Mouse (Mus musculus): Measurements from ENCODE around the gene Ubxn10. TPM values are rescaled to one million over a fixed set of nuclear protein-coding genes. Genes with fewer than 3 reads are reported as not detected.
A peak's percentile ranks its signal among the peaks of the same experiment; 100 is the strongest.

Ubxn10 gene
- polyA plus RNA-seq, 1 experiment from 2014 or later, result 4.3 TPM

- 35% methylated on average over 9 of the region's 10 CpGs for WGBS
- Histone ChIP-seq H3K9ac (no peak overlapping the region), H3K27ac (replicated peaks) (no peak overlapping the region), H3K9me3 (no peaks in the 10 kb centered on the region), H3K27me3 (0 out of 2 replicates have a peak, but pooled peaks cover 2% of the 10 kb centered on the region), H3K36me3 (no peaks in the 10 kb centered on the region), H3K4me2 (no peak overlapping the region), H3K4me3 (no peak overlapping the region), H3K4me1 (replicated peaks) (peaks cover 19% of the 10 kb centered on the region)
- no peak for ATAC-seq (ENCODE audit: low FRiP score, low read depth)
Observed at GRCm38 (mm10) chr4:138697166-138697860, 39.7 kb downstream of the Ubxn10 start.

- Histone ChIP-seq H3K9me3 (no peaks in the 10 kb centered on the region), H3K27me3 (0 out of 2 replicates have a peak, but pooled peaks cover 2% of the 10 kb centered on the region), H3K9ac (no peak overlapping the region), H3K36me3 (no peaks in the 10 kb centered on the region), H3K4me2 (no peak overlapping the region), H3K4me1 (replicated peaks) (peaks cover 25% of the 10 kb centered on the region), H3K27ac (replicated peaks) (no peak overlapping the region), H3K4me3 (no peak overlapping the region)
- WGBS, result 11% methylated on average over 7 of the region's 7 CpGs
- no peak for ATAC-seq (ENCODE audit: low FRiP score, low read depth)
Observed at GRCm38 (mm10) chr4:138696720-138697119, 40.2 kb downstream of the Ubxn10 start.

GRCm38 (mm10) chr4:138693043-138693692 is 43.8 kb downstream of the Ubxn10 start:
- H3K9ac ChIP-seq, result no peak overlapping the region
- H3K4me3 ChIP-seq, result no peak overlapping the region
- no peak overlapping the region for H3K4me2 ChIP-seq
- H3K27ac ChIP-seq (replicated peaks), result peak overlapping the region; percentile 37
- WGBS, result 12% methylated on average over 12 of the region's 12 CpGs
- no peak for ATAC-seq (ENCODE audit: low FRiP score, low read depth)
- peaks cover 59% of the 10 kb centered on the region for H3K4me1 ChIP-seq (replicated peaks)
- H3K36me3 ChIP-seq, result no peaks in the 10 kb centered on the region
- H3K27me3 ChIP-seq, result no peaks in the 10 kb centered on the region
- no peaks in the 10 kb centered on the region for H3K9me3 ChIP-seq

- ATAC-seq (ENCODE audit: low FRiP score, low read depth), result no peak
- Histone ChIP-seq H3K4me2 (no peak overlapping the region), H3K27ac (replicated peaks) (no peak overlapping the region), H3K4me3 (no peak overlapping the region), H3K9ac (no peak overlapping the region), H3K36me3 (no peaks in the 10 kb centered on the region), H3K9me3 (no peaks in the 10 kb centered on the region), H3K4me1 (replicated peaks) (peaks cover 59% of the 10 kb centered on the region), H3K27me3 (no peaks in the 10 kb centered on the region)
- 11% methylated on average over 19 of the region's 19 CpGs for WGBS
Observed at GRCm38 (mm10) chr4:138691443-138692181, 45.4 kb downstream of the Ubxn10 start.

GRCm38 (mm10) chr4:138690561-138690960 is 46.4 kb downstream of the Ubxn10 start:
- Histone ChIP-seq H3K4me1 (replicated peaks) (peaks cover 59% of the 10 kb centered on the region), H3K36me3 (no peaks in the 10 kb centered on the region), H3K27me3 (no peaks in the 10 kb centered on the region), H3K9ac (no peak overlapping the region), H3K27ac (replicated peaks) (peak overlapping the region; percentile 69; the same call in 1 of the 2 replicates), H3K4me2 (no peak overlapping the region), H3K4me3 (no peak overlapping the region), H3K9me3 (no peaks in the 10 kb centered on the region)
- 6% methylated on average over 4 of the region's 4 CpGs for WGBS
- no peak for ATAC-seq (ENCODE audit: low FRiP score, low read depth)

- no peak for ATAC-seq (ENCODE audit: low FRiP score, low read depth)
- Histone ChIP-seq H3K36me3 (no peaks in the 10 kb centered on the region), H3K4me1 (replicated peaks) (peaks cover 58% of the 10 kb centered on the region), H3K27me3 (no peaks in the 10 kb centered on the region), H3K9ac (no peak overlapping the region; the same call in 1 of the 2 replicates), H3K4me2 (no peak overlapping the region), H3K27ac (replicated peaks) (peak overlapping the region; percentile 69), H3K9me3 (no peaks in the 10 kb centered on the region), H3K4me3 (no peak overlapping the region)
- 9% methylated on average over 3 of the region's 3 CpGs for WGBS
Observed at GRCm38 (mm10) chr4:138689094-138689512, 47.9 kb downstream of the Ubxn10 start.

GRCm38 (mm10) chr4:138685813-138686212 is 51.2 kb downstream of the Ubxn10 start:
- Histone ChIP-seq H3K36me3 (no peaks in the 10 kb centered on the region), H3K9ac (no peak overlapping the region), H3K9me3 (no peaks in the 10 kb centered on the region), H3K4me3 (no peak overlapping the region), H3K4me2 (no peak overlapping the region), H3K4me1 (replicated peaks) (peaks cover 32% of the 10 kb centered on the region), H3K27ac (replicated peaks) (no peak overlapping the region), H3K27me3 (no peaks in the 10 kb centered on the region)
- ATAC-seq (ENCODE audit: low FRiP score, low read depth), result no peak
- 79% methylated on average over 6 of the region's 6 CpGs for WGBS

GRCm38 (mm10) chr4:138682760-138683159 is 54.2 kb downstream of the Ubxn10 start:
- no peak overlapping the region for H3K9ac ChIP-seq
- no peaks in the 10 kb centered on the region for H3K36me3 ChIP-seq
- 26% methylated on average over 2 of the region's 2 CpGs for WGBS
- peak overlapping the region; percentile 46 for H3K27ac ChIP-seq (replicated peaks)
- H3K4me1 ChIP-seq (replicated peaks), result peaks cover 10% of the 10 kb centered on the region
- H3K4me3 ChIP-seq, result no peak overlapping the region
- H3K27me3 ChIP-seq, result no peaks in the 10 kb centered on the region
- H3K4me2 ChIP-seq, result no peak overlapping the region
- peak; percentile 35; the same call in 1 of the 2 replicates for ATAC-seq (ENCODE audit: low FRiP score, low read depth)
- H3K9me3 ChIP-seq, result no peaks in the 10 kb centered on the region

GRCm38 (mm10) chr4:138680124-138680523 is 56.8 kb downstream of the Ubxn10 start:
- Histone ChIP-seq H3K9ac (no peak overlapping the region), H3K4me1 (replicated peaks) (peaks cover 16% of the 10 kb centered on the region), H3K4me3 (no peak overlapping the region), H3K9me3 (no peaks in the 10 kb centered on the region), H3K4me2 (no peak overlapping the region), H3K36me3 (no peaks in the 10 kb centered on the region), H3K27me3 (peaks cover 5% of the 10 kb centered on the region; the same call in 1 of the 2 replicates), H3K27ac (replicated peaks) (no peak overlapping the region)
- 79% methylated on average over 4 of the region's 4 CpGs for WGBS
- no peak for ATAC-seq (ENCODE audit: low FRiP score, low read depth)

- H3K4me3 ChIP-seq, result peak overlapping the region; percentile 30
- 0 out of 2 replicates have a peak overlapping the region, but pooled peaks have one; percentile 47 for H3K27ac ChIP-seq (replicated peaks)
- no peaks in the 10 kb centered on the region for H3K36me3 ChIP-seq
- peak; percentile 75; the same call in 1 of the 2 replicates for ATAC-seq (ENCODE audit: low FRiP score, low read depth)
- H3K9ac ChIP-seq, result no peak overlapping the region
- peaks cover 9% of the 10 kb centered on the region; the same call in 1 of the 2 replicates for H3K4me1 ChIP-seq (replicated peaks)
- WGBS, result 17% methylated on average over 16 of the region's 16 CpGs
- H3K4me2 ChIP-seq, result peak overlapping the region; percentile 53
- no peaks in the 10 kb centered on the region for H3K9me3 ChIP-seq
- H3K27me3 ChIP-seq, result peaks cover 5% of the 10 kb centered on the region; the same call in 1 of the 2 replicates
Observed at GRCm38 (mm10) chr4:138677579-138677978, 59.4 kb downstream of the Ubxn10 start.

- no peak for ATAC-seq (ENCODE audit: low FRiP score, low read depth)
- Histone ChIP-seq H3K27ac (replicated peaks) (no peak overlapping the region), H3K4me2 (no peak overlapping the region), H3K9me3 (no peaks in the 10 kb centered on the region), H3K27me3 (peaks cover 5% of the 10 kb centered on the region; the same call in 1 of the 2 replicates), H3K4me1 (replicated peaks) (peaks cover 9% of the 10 kb centered on the region; the same call in 1 of the 2 replicates), H3K4me3 (no peak overlapping the region), H3K36me3 (no peaks in the 10 kb centered on the region), H3K9ac (no peak overlapping the region)
- 15% methylated on average over 16 of the region's 16 CpGs for WGBS
Observed at GRCm38 (mm10) chr4:138676480-138676879, 60.5 kb downstream of the Ubxn10 start.

GRCm38 (mm10) chr4:138672160-138672559 is 64.8 kb downstream of the Ubxn10 start:
- Histone ChIP-seq H3K27me3 (peaks cover 9% of the 10 kb centered on the region), H3K4me1 (replicated peaks) (0 out of 2 replicates have a peak, but pooled peaks cover 2% of the 10 kb centered on the region), H3K4me3 (no peak overlapping the region), H3K9ac (no peak overlapping the region), H3K9me3 (no peaks in the 10 kb centered on the region), H3K4me2 (no peak overlapping the region), H3K27ac (replicated peaks) (no peak overlapping the region), H3K36me3 (no peaks in the 10 kb centered on the region)
- 63% methylated on average over 4 of the region's 4 CpGs for WGBS
- ATAC-seq (ENCODE audit: low FRiP score, low read depth), result no peak

Data from hindbrain, embryonic 15.5 days (tissue).